Comparison of ENCODE assay signal across 10 mouse cellular contexts in the genomic region with DNA sequence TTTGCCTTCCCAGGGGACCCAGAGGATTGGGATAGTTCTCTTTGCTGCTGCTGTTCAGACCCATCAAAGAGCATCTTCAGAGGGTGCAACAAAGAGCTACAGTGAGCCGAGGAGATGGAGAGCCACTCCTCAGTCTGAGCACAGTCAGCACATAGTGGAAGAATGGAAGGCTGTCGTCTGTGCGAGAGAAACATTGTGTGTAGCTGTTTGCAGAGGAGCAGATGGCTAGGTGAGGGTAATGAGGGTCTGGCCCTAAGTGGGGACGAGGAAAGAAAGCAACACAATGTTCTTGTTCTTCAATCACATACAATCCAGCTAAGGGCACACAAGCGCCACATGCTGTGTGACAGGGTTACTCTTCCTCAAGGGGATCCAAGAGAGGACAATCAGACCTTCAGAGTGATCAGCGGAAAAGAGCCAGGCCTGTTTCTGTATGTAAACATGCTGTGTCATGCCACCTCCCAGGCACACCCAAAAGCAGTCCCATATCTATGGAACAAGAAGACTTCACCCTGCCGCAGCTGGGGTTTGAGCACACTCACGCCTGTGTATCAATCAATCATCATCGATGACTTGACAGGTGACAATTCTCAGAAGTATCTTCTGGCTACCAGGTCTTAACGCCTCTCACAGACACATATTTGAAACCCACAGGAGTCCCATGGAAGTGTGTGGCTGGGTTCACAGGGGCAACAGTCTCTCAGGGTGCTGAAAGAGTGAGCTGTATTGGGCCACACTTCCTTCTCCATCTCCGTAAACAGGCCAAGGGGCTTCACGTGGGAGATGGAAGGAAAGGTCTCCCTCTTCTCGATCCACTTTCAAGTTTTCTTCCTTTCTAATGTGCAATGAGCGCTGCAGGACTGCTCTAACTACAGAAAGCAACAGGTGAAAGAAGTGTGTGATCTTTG. TPM values are rescaled to one million over a fixed set of nuclear protein-coding genes. Genes with fewer than 3 reads are reported as not detected.
A peak's percentile ranks its signal among the peaks of the same experiment; 100 is the strongest.
DNase-seq lines count a peak whose midpoint lies in the region; ATAC-seq lines count a peak whose summit lies in the region.
"Had no signal": no experiment of that assay in that cellular context is flagged by ENCODE, and none has a peak within 500 bp of the region (broad histone marks: within the 10 kb centered on the region; RNA-seq: fewer than 3 reads in every experiment).

No protein-coding gene starts in this region.

- no peak overlapping the region for H3K4me3 ChIP-seq in heart, embryonic 15.5 days
- H3K4me3 ChIP-seq: megakaryocyte, embryonic 14.5 days had no signal

- H3K4me1 ChIP-seq in heart, embryonic 15.5 days (replicated peaks) = peaks cover 39% of the 10 kb centered on the region

- H3K27ac ChIP-seq in heart, embryonic 15.5 days = peak overlapping the region; percentile 5; the same call in 1 of the 2 replicates

- ATAC-seq in heart, embryonic 15.5 days (replicated peaks; ENCODE audit: insufficient number of reproducible peaks, insufficient read depth, low FRiP score, low read depth) = no peak

- peaks cover 37% of the 10 kb centered on the region for H3K36me3 ChIP-seq in heart, embryonic 15.5 days

- DNase-seq in heart, postnatal 4 days = no peak
- DNase-seq in spleen, adult 12 weeks (ENCODE audit: low spot score) = peak; percentile 30
- no peak for DNase-seq in spleen, adult 18-20 months
- peak; percentile 90 for DNase-seq in liver
- peak; percentile 49 for DNase-seq in thymus, postnatal 4 days
- DNase-seq in T-cell, adult 2 months (ENCODE audit: low spot score) = no peak
- DNase-seq in adrenal gland, adult (ENCODE audit: inconsistent age in 2 of 2, low spot score in 1 of 2) = no peak
- DNase-seq: cerebellum, postnatal 10 days had no signal

- H3K9me3 ChIP-seq in heart, embryonic 15.5 days (replicated peaks) = no peaks in the 10 kb centered on the region
- H3K9me3 ChIP-seq: megakaryocyte, embryonic 14.5 days had no signal

- 74% methylated on average over 14 of the region's 14 CpGs for WGBS in heart, embryonic 15.5 days

- no peaks in the 10 kb centered on the region for H3K27me3 ChIP-seq in heart, embryonic 15.5 days
- H3K27me3 ChIP-seq: megakaryocyte, embryonic 14.5 days had no signal

- no peak overlapping the region for H3K9ac ChIP-seq in heart, embryonic 15.5 days

- no peak overlapping the region for H3K4me2 ChIP-seq in heart, embryonic 15.5 days

RNA-seq across cellular contexts. Expression of gene Slc35b4, which starts 19.8 kb away (rescaled TPM):
- 26.3 and 36.4 TPM in 2 replicates for polyA plus RNA-seq in heart, embryonic 15.5 days (2015; fragmentation: Nextera tagmentation; extraction: Ambion mirVana)
- 10 to 100 TPM; 15.2 to 16.3 TPM for total RNA-seq in heart, postnatal 4 days (2021)

Comparison
In these comparisons a context has a peak if more than half of its experiments do, and no peak if none do; other contexts are left out.
1. DNase-seq: peak in spleen, adult 12 weeks (single experiment), liver (single experiment) and thymus, postnatal 4 days (single experiment); none in heart, postnatal 4 days (single experiment), spleen, adult 18-20 months (0 of 2), T-cell, adult 2 months (single experiment) and adrenal gland, adult (0 of 2).